Mouse (Mus musculus): ENCODE results near the gene Asap2.

Gene Asap2

GRCm38 (mm10) chr12:21212876-21213275 lies 222.6 kb downstream of the Asap2 start:
- DNase-seq (ENCODE audit: low read depth), result no peak

GRCm38 (mm10) chr12:21214551-21215165 lies 224.4 kb downstream of the Asap2 start:
- no peak for DNase-seq (ENCODE audit: low read depth)

GRCm38 (mm10) chr12:21217776-21218444 lies 227.7 kb downstream of the Asap2 start:
- DNase-seq (ENCODE audit: low read depth), result no peak

GRCm38 (mm10) chr12:21220596-21220995 lies 230.3 kb downstream of the Asap2 start:
- DNase-seq (ENCODE audit: low read depth), result no peak

- no peak for DNase-seq (ENCODE audit: low read depth)
These were observed 233.7 kb downstream of the Asap2 start for GRCm38 (mm10) chr12:21223923-21224322.

GRCm38 (mm10) chr12:21225358-21225757 lies 235.1 kb downstream of the Asap2 start:
- no peak for DNase-seq (ENCODE audit: low read depth)

GRCm38 (mm10) chr12:21226316-21226715 lies 236.1 kb downstream of the Asap2 start:
- DNase-seq (ENCODE audit: low read depth), result no peak

- peak; percentile 60 for DNase-seq (ENCODE audit: low read depth)
These were observed 237.1 kb downstream of the Asap2 start for GRCm38 (mm10) chr12:21227076-21227980.

GRCm38 (mm10) chr12:21228650-21229049 lies 238.4 kb downstream of the Asap2 start:
- DNase-seq (ENCODE audit: low read depth), result no peak

GRCm38 (mm10) chr12:21229076-21229918 lies 239.0 kb downstream of the Asap2 start:
- no peak for DNase-seq (ENCODE audit: low read depth)

GRCm38 (mm10) chr12:21233727-21234126 lies 243.5 kb downstream of the Asap2 start:
- no peak for DNase-seq (ENCODE audit: low read depth)

GRCm38 (mm10) chr12:21234560-21234959 lies 244.3 kb downstream of the Asap2 start:
- peak; percentile 48 for DNase-seq (ENCODE audit: low read depth)

- DNase-seq (ENCODE audit: low read depth), result no peak
These were observed 251.7 kb downstream of the Asap2 start for GRCm38 (mm10) chr12:21241965-21242364.

GRCm38 (mm10) chr12:21244375-21244960 lies 254.2 kb downstream of the Asap2 start:
- DNase-seq (ENCODE audit: low read depth), result no peak

- DNase-seq (ENCODE audit: low read depth), result no peak
These were observed 257.6 kb downstream of the Asap2 start for GRCm38 (mm10) chr12:21247711-21248392.

GRCm38 (mm10) chr12:21260494-21261256 lies 270.4 kb downstream of the Asap2 start:
- no peak for DNase-seq (ENCODE audit: low read depth)

- peak; percentile 40 for DNase-seq (ENCODE audit: low read depth)
These were observed 271.3 kb downstream of the Asap2 start for GRCm38 (mm10) chr12:21261521-21261920.

GRCm38 (mm10) chr12:21263256-21263655 lies 273.0 kb downstream of the Asap2 start:
- no peak for DNase-seq (ENCODE audit: low read depth)

GRCm38 (mm10) chr12:21264241-21264640 lies 274.0 kb downstream of the Asap2 start:
- DNase-seq (ENCODE audit: low read depth), result no peak

- DNase-seq (ENCODE audit: low read depth), result no peak
These were observed 274.7 kb downstream of the Asap2 start for GRCm38 (mm10) chr12:21264970-21265369.
